ENCODE assay signal across 34 mouse cellular contexts in the genomic region with DNA sequence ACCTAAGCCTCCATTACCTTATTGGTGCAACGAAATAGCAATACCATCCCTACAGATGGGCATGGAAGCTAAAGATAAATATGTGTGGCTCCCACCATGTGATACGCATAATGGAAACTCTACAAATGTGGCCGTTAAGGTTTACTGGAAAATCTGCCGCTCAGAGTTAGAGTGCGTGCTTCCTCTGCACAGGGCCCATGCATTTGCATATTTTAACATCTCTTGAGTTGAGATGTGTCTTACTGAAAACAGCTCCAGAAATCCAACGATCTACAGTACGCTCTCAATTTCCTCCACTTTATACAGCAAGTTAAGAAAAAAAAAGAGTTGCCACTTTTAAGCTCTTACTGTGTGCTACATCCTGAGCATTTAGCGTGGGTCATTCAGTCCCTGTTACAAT.
"Had no signal": no experiment of that assay in that cellular context is flagged by ENCODE, and none has a peak within 500 bp of the region (broad histone marks: within the 10 kb centered on the region; RNA-seq: fewer than 3 reads in every experiment).

No protein-coding gene starts in this region.

- H3K4me2 ChIP-seq: heart, embryonic 12.5 days; heart, embryonic 13.5 days; heart, embryonic 15.5 days; hindbrain, embryonic 12.5 days; hindbrain, embryonic 13.5 days; hindbrain, embryonic 14.5 days; hindbrain, embryonic 15.5 days; intestine, embryonic 15.5 days; kidney, embryonic 15.5 days had no signal

- H3K9ac ChIP-seq: heart, embryonic 12.5 days; heart, embryonic 13.5 days; heart, embryonic 15.5 days; hindbrain, embryonic 12.5 days; hindbrain, embryonic 13.5 days; hindbrain, embryonic 14.5 days; hindbrain, embryonic 15.5 days; intestine, embryonic 15.5 days; kidney, embryonic 15.5 days had no signal

- H3K27me3 ChIP-seq: heart, embryonic 13.5 days; heart, embryonic 15.5 days; hindbrain, embryonic 12.5 days; hindbrain, embryonic 13.5 days; hindbrain, embryonic 15.5 days; intestine, embryonic 15.5 days; kidney, embryonic 15.5 days had no signal

- H3K9me3 ChIP-seq: heart, embryonic 12.5 days; heart, embryonic 13.5 days; heart, embryonic 15.5 days; hindbrain, embryonic 10.5 days; hindbrain, embryonic 12.5 days; hindbrain, embryonic 13.5 days; hindbrain, embryonic 15.5 days; intestine, embryonic 15.5 days; kidney, embryonic 15.5 days had no signal

- DNase-seq: heart, postnatal 10 days; heart, postnatal 14 days; heart, postnatal 36 days; heart, postnatal 4 days; kidney, adult 11 months; kidney, adult 18-20 months; kidney, adult 2 months; kidney, adult 8-10 months; kidney, adult 9 months; kidney, postnatal 10 days; kidney, postnatal 14 days; kidney, postnatal 25 days; kidney, postnatal 36 days; kidney, postnatal 4 days; layer of hippocampus, adult 9-11 months; layer of hippocampus, postnatal 36 days had no signal

- H3K27ac ChIP-seq: heart, embryonic 13.5 days; heart, embryonic 15.5 days; hindbrain, embryonic 10.5 days; hindbrain, embryonic 12.5 days; hindbrain, embryonic 13.5 days; hindbrain, embryonic 14.5 days; hindbrain, embryonic 15.5 days; hindbrain, postnatal 0 days; intestine, embryonic 15.5 days; kidney, embryonic 15.5 days; kidney, postnatal 0 days; layer of hippocampus, adult 2 months; left cerebral cortex, adult 2 months had no signal

- ATAC-seq: hindbrain, embryonic 16.5 days; hindbrain, postnatal 0 days; inflammation-experienced regulatory T-cells, adult 6 months; intestine, embryonic 15.5 days; intestine, embryonic 16.5 days; intestine, postnatal 0 days had no signal

- H3K4me1 ChIP-seq: heart, embryonic 15.5 days; intestine, embryonic 15.5 days; kidney, embryonic 15.5 days had no signal

- H3K4me3 ChIP-seq: heart, embryonic 12.5 days; heart, embryonic 13.5 days; heart, embryonic 15.5 days; hindbrain, embryonic 10.5 days; hindbrain, embryonic 12.5 days; hindbrain, embryonic 13.5 days; hindbrain, embryonic 15.5 days; intestine, embryonic 15.5 days; kidney, embryonic 15.5 days; layer of hippocampus, adult 2 months; left cerebral cortex, adult 2 months had no signal

- H3K36me3 ChIP-seq: heart, embryonic 12.5 days; heart, embryonic 13.5 days; heart, embryonic 15.5 days; hindbrain, embryonic 10.5 days; hindbrain, embryonic 12.5 days; hindbrain, embryonic 13.5 days; hindbrain, embryonic 15.5 days; intestine, embryonic 15.5 days; kidney, embryonic 15.5 days had no signal
